Mouse (Mus musculus): ENCODE measurements at regions not wholly inside any gene's neighbourhood (a gene's known extent, or its start where the extent isn't known, plus 50 kb on each side); places are given as distances from the start of the nearest gene placed in this dataset.

DNA sequence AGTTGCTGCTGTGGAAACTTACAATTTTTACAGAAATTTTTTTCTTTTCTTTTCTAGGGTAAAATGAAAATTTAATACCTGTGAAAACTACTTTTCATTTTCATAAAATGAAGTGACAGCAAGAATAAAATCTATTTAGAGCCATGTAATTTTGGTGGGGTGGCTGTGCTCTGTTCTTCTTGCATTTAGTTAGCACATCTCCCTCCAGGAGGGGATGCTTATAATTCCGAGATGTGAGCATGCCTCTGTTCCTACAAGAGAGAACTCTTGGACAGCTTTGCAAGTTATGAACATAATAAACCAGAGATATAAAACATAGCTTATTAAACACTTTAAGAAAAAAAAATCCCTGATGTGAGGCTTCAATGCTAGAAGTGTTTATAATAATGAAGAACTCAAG is 313.9 kb upstream of the Dph6 start:
- no peak for DNase-seq (ENCODE audit: low read depth, low spot score)

DNA sequence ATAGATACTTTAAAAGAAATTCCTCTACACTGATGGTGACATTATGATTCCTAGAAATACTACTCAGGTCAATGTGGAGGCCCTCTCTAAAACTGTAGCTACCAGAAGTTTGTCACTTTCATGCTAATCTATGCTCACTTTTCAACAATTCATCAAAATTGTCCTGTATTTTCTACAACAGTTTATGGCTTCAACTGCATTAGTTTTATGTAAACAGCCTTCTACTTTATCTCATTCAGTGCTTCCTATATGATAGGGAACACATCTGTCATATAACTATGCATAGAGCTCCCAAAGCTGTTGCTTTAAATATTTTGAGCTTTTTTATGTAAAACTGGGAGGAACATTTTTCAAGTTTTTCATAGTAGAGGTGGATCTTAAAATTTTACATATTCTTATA is 338.7 kb upstream of the Dph6 start:
- no peak for DNase-seq (ENCODE audit: low read depth, low spot score)

DNA sequence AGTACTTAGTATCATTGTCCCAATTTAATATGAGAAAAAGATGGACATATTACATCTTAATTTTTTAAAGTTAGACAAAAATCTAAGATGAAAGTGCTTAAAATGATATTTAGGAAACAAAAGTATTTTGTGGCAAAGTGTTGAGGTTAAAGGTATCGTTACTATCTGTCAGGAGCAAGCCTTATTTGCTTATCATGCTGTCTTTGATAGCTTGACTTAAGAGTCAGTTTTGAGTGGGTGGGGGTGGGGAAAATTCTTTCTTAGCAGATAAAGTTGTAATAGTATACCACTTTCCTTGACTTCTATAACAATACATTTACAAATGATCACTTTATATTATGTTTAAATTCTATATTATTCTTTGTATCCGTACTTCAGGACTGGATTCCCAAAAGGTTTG is 339.1 kb upstream of the Dph6 start:
- DNase-seq (ENCODE audit: low read depth, low spot score), result no peak

DNA sequence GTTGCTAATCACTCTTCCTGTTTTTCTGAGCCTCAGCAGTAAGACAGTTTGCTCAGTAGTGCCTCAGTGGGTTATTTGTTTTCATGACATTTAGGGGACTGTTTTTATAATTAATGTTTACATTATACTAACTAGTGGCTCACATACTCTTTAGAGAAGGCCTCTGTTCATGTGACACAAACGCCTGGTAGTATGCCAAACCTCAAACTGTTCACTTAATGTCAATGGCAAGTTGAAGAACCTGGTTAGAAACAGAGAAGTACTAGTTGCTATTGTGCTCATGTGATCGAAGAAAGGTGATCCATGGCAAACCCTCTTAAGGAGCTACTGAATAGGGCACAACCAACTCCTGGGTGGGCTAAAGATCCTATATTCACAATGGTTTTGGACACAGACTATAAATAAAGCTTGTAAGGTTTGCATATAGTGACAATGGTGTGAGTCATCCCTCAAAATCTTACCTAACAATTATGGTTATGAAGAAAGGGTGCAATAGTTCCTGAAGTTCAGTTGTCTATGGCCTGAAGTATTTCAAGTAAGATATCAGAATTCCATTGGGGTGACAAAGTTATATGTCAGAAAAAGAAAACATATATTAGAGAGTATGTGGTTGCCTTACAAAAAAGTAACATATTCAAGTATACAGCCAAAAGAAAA is 340.1 kb upstream of the Dph6 start:
- DNase-seq (ENCODE audit: low read depth, low spot score), result no peak

DNA sequence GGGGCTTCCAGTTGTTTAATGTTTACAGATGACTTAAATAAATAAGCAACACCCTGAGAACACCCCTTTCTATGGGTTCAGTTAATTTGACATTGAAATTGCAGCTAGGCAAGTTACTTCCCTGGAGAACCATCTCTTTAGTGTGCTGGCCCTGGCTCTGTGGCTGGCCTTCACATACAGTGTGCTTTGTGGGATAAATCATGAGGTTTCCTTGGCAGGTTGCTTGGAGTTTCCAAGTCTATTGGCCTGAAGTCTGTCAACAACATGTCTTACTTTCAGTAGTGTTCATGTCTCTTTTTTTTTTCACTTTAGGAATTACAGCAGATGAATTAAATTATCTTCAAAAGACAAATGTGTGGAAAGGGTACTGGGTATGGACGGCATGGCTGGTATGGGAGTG is 359.2 kb upstream of the Dph6 start:
- no peak for DNase-seq (ENCODE audit: low read depth, low spot score)

DNA sequence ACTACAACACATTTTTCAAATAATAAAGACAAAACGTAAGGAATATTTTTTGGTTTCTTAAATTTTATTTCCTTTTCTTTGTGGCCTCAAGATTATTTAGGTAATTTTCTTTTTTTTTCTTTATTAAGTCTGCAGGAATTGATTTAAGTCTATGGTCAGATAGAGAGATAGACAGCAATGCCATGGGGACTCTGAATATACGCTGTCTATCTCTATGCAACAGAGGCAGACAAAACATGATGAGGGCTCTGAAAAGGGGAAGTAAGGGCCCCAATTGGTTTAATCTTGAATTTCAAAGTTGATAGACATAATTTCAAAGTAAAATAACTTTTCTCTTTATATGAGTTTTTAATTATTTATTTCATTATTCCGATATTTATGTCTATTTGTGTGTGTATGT is 372.0 kb upstream of the Dph6 start:
- DNase-seq (ENCODE audit: low read depth, low spot score), result no peak

DNA sequence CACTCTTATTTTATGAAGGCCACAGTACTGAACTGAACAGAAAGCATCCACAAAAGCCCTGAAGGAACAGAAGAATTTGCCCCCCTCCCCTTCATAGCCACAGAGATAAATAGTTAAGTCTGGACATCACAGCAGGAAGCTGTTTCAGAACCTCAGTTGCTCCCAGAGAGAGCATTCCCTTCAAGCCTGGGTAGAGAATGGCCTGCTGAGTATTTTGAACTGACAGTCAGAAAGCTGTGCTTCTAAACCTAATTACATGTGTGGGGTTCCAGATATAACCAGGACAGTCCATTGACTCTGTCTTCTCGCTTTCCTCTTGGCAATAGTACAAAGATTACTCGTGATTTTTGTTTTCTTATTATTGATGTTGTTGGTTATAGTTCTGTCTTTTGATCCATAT is 376.4 kb upstream of the Dph6 start:
- no peak for DNase-seq (ENCODE audit: low read depth, low spot score)

DNA sequence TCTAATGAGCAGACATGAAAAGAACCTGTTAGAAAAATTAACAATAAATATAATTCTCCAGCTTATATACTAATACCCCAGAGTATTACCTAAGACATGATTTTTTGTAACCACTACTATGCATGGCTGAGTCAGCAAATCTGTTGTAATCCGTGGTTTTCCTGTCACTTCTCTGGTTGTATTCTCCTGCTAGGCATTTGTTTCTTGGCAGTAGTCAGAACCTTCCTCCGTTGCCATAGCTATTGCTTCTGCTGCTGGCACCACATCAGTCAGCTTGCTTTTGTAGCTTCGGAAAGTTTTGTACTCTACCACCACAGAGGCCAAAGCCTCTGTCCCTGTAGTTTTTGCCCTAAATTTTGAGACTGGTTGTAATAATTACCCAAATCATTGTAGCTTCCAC is 381.4 kb upstream of the Dph6 start:
- DNase-seq (ENCODE audit: low read depth, low spot score), result peak; percentile 20

DNA sequence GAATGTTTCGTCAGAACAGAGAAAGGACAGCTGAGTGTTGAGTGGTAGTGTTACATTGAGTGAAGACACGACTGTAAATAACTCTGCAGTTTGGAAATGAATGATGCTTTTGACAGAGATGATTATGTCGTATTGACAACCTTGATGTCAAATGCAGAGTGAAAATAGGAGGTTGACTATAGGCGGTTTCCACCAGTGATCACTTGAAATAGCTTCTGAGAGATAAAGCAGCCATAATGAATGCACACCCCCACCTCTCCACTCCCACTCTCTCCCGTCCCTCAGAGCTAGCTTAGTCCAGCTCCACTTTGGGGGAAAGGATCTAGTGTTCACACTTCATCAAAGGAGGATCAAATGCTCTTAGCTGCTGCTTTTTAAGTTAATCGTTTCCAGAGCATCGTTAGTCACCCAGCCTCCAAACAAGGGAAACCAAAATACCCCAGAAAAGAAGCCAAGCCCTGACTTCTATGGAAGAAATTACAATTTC is 387.6 kb upstream of the Dph6 start:
- no peak for DNase-seq (ENCODE audit: low read depth, low spot score)

DNA sequence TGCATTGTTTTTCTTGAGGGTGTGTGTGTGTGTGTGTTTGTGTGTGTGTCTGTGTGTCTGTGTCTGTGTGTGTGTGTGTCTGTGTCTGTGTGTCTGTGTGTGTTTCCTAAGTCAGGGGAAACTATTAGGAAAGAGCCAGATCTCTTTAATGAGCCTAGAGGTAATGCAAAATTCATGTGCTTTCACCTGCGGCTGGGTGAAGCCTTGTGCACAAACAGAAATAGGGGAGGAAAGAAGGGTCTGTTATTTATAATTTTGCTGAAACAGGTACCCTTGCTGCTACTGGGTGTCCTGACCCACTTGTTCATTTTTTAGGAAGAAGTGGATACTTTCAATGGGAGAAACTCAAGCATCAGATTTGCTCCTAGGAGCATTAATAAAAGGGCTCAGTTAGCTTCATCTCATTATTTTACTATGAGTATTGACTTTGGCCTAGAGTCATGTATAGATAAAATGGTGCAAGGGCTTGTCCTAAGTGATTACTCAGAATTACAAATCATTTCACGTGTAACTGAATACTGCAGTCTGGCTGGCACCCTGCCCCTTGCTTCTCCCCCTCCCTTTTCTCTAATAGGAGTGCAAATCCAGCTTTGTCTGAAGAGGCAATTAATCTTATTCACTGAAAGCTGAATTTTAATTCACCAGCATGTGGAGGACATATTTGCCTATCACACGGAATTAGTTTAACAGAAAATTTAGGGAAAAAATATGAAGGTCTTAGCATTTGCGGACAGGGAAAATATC is 401.7 kb upstream of the Dph6 start:
- peak; percentile 28 for DNase-seq (ENCODE audit: low read depth, low spot score)

DNA sequence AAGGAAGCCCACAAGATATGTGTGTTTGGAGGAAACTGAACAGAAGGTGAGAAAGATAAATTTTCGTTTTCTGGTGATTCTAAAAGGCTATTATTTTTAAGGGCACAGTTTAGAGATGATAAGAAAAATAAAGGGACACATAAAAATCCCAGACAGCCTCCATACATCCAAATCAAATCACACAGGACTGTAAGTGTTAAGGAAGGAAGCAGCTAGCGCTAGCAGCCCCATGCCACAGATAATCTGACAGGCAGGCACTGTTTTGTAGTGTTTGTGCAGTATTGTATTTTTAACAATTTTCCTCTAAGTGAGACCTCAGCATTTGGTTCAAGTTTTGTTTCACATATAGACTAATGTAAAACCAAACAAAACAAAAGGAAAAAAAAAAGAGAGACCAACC is 402.4 kb upstream of the Dph6 start:
- DNase-seq (ENCODE audit: low read depth, low spot score), result no peak

DNA sequence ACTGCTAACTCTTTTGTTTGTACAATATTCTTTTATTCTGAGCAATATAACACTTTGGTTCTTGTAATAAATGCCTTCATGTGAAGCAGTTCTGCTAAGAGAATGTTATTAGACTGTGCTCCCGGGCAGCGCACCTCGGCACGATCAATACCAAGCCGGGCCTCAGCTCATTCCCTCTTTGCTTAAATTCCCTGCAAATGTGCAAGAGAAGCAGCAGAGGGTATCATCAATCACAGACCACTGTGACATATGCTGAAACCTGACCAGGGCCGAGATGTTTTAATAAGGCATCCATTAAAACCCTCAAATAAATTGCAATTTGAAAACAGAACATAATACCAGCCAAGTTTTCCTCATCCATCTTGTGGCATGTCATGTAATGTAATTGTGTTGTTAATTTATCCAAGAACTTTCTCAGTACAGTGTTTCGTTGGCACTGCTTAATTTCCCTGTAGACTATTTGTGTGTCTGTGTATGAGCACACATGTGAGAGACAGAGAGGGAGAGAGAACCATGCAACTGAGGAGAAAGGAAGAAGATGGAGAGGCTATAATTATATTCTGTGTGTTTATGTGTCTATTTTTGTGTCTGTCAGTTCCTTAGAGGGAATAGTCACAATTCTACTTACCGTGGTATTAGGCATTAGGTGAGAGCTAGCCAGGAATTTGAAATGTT is 412.9 kb upstream of the Dph6 start:
- no peak for DNase-seq (ENCODE audit: low read depth, low spot score)

DNA sequence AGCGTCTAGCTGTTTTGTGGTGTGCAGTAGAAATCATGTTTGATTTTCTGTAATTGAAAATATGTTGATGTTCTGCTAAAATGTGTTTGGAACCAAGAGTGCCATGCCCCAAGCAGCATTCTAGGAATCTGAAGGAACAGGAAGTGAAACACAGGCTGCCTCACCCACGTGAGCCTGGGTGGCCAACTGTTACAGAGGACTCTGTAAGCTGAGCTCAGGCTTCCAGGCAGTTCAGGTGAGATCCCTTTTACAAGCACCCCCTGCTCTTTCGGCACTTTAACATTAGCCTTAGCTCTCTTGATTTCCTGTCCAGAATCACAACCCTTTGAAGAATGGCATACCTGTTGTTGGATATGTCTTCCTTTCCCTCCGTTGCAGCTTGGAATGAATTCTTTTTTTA is 414.9 kb upstream of the Dph6 start:
- DNase-seq (ENCODE audit: low read depth, low spot score), result no peak

DNA sequence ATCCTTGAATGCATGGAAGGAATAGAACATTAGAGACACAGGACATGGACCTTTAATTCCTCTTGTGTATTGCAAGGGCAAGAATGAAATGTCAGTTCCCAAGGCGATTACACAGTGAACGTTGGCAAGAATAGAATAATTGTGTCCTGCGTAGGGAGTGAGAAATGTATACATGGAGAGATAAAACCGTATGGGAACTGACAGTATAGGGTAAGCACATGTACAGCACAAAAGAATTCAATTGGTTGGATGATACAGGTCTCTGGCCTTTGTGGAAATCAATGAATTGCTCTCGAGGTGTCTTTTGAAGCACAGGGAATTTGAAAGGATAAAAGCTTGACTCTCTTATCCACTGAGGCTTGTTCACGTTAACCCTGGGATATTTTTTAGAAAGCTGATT is 415.4 kb upstream of the Dph6 start:
- DNase-seq (ENCODE audit: low read depth, low spot score), result no peak

DNA sequence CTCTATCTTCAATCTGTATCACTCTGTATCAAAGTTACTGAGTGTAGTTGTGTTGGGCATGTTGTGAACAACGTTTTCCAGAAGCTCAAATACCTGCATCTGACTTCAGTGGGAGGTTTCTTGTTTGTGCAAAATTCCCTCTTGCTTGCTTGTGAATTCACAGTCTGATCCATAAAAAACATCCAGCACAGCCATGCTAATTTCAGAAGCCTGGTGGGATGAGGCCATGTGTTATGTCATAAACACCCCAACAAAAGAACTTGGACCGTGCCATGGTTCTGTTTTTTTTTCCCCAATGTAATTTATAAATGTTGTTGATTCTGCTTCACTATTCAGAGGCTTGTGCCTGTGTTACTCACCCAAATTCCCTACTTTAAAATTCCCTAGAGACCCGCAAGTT is 415.9 kb upstream of the Dph6 start:
- no peak for DNase-seq (ENCODE audit: low read depth, low spot score)

DNA sequence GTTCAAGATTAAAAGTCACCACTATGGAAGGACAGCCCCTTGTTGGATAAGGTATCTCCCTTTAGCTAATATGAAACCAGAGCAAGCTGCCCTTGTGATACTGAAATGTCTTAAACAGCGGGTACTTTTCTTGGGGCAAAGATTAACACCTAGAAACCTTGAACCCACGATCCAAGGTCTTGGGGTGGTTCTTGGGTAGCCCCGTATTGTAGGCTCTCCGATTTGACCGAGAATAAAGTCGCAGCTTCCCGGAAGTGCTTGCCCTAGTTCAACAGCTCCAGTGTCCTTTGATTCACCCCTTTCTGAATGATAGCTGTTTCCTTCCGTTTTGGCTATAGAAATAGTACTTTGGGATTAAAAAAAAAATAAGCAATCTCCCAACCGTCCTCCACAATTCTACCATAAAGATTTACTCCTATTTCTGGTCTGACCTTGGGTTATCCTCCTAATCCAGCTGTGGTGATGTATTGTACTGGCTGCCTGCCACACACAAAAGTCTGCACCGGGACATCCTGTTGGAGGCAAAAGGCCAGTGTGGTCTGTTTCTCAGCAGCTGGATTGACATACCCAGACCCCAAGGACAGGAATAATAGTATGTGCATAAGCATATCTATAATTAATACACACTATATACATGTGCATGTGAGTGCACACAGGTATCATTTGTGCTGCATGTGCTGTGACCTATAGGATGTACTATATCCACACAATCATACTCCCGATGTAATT is 427.0 kb upstream of the Dph6 start:
- no peak for DNase-seq (ENCODE audit: low read depth, low spot score)

DNA sequence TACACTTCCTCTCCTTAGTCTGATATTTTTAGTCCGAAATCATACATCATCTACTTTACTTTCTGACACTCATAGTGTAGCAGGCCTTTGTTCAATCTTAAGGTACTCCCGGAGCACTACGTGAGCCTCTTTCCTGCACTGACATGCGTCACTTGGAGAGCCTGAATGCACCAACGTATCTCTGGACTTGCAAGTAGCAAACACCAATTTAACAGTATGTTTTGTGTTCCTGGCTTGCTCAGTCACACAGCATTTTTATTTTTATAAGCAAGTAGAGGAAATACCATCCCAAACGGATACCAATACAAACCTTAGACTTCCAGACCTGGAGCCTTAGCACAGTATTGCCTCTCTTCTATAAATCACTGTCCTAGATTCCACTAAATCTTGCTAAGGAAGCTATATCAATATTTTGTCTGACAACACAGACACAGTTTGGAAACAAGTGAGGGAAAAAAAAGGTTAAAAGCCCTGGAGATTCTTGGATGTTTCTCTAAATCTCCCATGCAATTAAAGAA is 427.6 kb upstream of the Dph6 start:
- DNase-seq (ENCODE audit: low read depth, low spot score), result no peak

DNA sequence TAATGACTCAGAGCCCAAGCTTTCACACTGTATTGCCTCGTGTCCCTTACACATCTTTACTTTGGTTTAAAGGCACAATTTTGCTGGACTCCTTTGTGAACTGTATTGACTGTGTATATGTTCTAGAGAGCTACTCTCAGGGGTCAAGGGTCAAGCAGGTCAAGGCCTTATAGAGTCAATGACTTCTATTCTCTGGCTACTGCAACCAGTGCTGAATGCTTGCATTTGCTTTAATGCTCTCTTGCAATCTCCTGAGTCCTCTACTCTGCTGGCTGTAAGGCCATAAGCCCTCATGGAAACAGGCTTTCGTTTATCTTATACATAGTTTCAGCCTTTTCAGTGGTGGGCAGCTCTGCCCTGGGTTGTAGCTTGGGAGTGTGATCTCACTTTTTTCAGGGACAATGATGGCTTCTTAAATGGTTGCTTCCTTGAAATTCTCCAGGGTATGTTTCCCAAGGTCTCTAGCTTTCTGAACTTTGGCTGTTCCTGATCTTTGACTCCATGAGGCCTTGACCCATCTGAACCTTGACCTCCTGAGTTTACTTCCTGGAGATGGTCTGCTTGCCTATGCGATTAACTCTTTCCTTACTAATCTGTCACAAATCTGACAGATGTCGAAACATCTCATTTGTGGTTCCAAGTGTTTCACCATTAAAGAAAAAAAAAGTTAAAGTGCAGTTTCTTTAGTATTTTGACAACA is 433.8 kb upstream of the Dph6 start:
- DNase-seq (ENCODE audit: low read depth, low spot score), result no peak

DNA sequence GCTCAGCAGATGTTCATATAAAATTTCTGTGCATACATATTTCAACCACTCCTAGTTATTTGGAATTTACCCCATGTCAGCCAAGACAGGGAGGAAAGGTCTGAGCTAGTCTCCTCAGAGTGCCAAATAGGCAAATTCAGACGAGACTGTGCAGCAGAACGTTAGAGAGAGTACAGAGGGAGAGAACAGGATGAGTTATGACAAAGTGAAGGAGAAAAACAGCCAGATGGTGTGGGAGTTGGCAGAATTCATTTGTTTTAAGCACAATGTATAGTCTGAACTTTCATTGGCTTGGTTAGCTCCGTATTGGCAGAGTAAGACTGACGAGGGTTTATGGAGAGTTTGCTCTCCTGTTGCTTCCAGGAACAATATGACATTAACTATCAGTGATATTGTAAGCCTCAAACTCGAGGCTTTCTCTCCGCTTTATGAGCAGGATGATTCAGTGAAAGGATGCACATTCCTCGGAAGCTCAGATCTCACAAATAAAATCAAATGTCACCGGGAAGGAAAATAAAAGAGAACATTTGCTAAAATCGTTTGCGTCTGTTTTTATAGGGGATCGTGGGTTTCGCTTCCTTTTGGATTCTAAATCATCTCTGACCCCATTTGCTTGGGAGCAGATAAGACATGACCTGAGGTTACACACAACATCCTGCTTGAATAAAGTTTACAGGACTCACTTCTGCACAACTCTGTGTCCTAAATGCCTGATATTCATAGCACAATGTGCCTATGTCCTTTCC is 435.8 kb upstream of the Dph6 start:
- peak; percentile 16 for DNase-seq (ENCODE audit: low read depth, low spot score)

DNA sequence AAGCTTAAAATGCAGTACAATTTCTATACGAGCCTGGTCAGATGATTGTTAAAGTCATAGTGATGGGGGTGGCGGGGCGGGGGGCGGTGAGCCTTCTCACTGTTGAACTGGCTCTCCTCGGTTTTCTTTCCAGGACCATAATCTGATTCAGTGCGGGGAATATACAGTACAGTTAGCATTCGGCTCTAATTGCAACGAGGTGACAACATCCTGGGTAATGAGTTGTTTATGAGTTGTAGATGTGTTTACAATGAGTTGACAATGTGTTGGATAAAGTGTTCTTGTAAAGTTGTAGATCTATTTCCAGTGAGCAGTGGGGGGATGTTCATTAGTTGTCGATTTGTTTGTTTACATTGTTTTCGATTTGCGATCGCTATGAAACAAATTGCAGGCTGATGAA is 440.6 kb upstream of the Dph6 start:
- DNase-seq (ENCODE audit: low read depth, low spot score), result no peak

DNA sequence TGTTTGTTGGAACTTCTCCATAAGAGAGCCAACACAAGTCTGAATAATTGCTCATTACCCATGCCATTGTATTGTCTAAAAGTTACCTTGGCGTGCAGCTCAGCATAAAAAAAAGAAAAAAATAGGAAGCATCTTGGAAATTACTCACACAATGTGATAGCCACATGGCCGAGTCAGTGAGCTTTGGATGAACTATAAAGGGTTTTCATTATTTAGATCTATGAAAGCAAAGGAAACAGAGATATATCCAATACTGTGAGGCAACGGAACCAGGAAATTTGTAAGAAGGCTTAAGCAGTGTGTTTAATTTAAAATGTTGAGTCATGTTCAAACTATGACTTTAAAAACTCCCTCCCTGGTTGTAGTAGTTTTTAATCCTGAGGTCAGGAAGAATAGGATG is 446.7 kb upstream of the Dph6 start:
- DNase-seq (ENCODE audit: low read depth, low spot score), result no peak
